Mouse (Mus musculus) spleen, adult 2 months (tissue): ENCODE measurements around the gene Sh3pxd2b.

Experiments
- CTCF ChIP-seq: fragments of 200-500 bp; IDR thresholded peaks from 2 replicates; pipeline ENCODE4 v1.5.1; 2011; ENCODE audit warnings: mild to moderate bottlenecking, inconsistent platforms; ENCODE audit not compliant: insufficient read depth, insufficient read length, insufficient replicate concordance; ENCODE audit errors: extremely low read depth
- POLR2A ChIP-seq: fragments of 200-500 bp; IDR thresholded peaks from 2 replicates; pipeline ENCODE4 v1.6.1; 2011; ENCODE audit warnings: low read depth, low read length, inconsistent platforms

GRCm38 (mm10) chr11:32444266-32444665, 96.6 kb downstream of the Sh3pxd2b start:
- no peak for TF ChIP-seq CTCF
- no peak for TF ChIP-seq POLR2A
